Mouse (Mus musculus): ENCODE measurements around the gene Stpg2. TPM values are rescaled to one million over a fixed set of nuclear protein-coding genes. Genes with fewer than 3 reads are reported as not detected.
"Not testable (repeated sequence)": the region's sequence is repeated elsewhere in the genome, so short reads cannot be mapped to it uniquely, and the experiment has no call there.

Gene Stpg2
- total RNA-seq, 2 experiments from 2014 or later: 0.23 TPM; not detected in 1

GRCm38 (mm10) chr3:139676723-139677122 lies 471.2 kb downstream of the Stpg2 start:
- no peak for DNase-seq (ENCODE audit: low spot score in 2 of 2)
- intact Hi-C loops (cut with DNase I): no loop called here

DNA sequence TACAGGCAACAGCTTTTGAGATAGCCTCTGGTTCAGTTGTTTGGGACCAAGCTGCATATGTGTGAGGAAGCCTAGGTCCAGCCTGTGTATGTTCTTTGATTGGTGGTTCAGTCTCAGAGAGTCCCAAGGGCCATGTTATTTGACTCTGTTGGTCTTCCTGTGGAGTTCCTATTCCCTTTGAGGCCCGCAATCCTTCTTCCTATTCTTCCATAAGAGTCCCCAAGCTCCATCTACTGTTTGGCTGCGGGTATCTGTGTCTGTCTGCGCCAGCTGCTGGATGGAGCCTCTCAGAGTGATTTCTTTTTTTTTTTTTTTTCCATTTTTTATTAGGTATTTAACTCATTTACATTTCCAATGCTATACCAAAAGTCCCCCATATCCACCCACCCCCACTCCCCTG lies 498.7 kb downstream of the Stpg2 start:
- intact Hi-C loops (cut with DNase I); DNase-seq (ENCODE audit: low spot score in 2 of 2): not testable (repeated sequence)

DNA sequence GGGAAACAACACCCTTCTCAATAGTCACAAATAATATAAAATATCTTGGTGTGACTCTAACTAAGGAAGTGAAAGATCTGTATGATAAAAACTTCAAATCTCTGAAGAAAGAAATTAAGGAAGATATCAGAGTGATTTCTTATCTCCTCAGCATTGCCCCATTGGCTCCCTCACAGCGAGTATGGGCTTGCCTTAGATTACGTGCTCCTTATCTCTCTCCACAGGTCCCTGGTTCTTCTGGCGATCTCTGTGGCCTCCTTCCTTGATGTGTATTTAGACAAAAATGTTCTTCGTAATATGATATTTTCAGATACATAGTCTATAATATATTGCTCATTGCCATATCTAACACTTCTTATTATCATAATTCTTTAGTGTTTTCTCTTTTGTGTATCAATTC lies 501.9 kb downstream of the Stpg2 start:
- DNase-seq (ENCODE audit: low spot score in 2 of 2); intact Hi-C loops (cut with DNase I): not testable (repeated sequence)

- intact Hi-C loops (cut with DNase I): no loop called here
- peak in 1 of 2 experiments; percentile 33 for DNase-seq (ENCODE audit: low spot score in 2 of 2)
Measured at GRCm38 (mm10) chr3:139709794-139710193, 504.3 kb downstream of the Stpg2 start.

GRCm38 (mm10) chr3:139728751-139729150 lies 523.3 kb downstream of the Stpg2 start:
- intact Hi-C loops (cut with DNase I): no loop called here
- DNase-seq (ENCODE audit: low spot score in 2 of 2): no peak

- no peak for DNase-seq (ENCODE audit: low spot score in 2 of 2)
- intact Hi-C loops (cut with DNase I): no loop called here
Measured at GRCm38 (mm10) chr3:139729248-139729647, 523.8 kb downstream of the Stpg2 start.

- intact Hi-C loops (cut with DNase I): no loop called here
- peak in 1 of 2 experiments; percentile 9 for DNase-seq (ENCODE audit: low spot score in 2 of 2)
Measured at GRCm38 (mm10) chr3:139733156-139733555, 527.7 kb downstream of the Stpg2 start.

DNA sequence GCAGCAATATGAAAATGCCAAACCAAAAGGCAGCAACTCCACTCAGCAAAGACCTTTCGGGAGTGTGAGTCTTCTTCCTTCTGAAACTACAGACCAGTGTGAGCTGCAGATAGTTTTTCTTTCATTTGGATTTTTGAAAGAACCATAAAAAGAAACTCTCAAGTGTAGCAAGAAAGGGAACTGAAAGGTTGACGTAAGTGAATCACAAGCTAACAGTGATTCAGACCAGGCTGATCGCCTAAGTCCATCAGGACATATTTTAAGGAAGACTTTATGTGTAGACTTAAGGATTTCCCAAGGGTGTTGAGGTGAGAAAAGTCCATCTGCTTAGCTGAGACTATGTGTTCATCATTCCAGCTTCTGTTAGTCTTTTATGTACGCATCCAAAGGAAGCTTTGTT lies 533.9 kb downstream of the Stpg2 start:
- DNase-seq (ENCODE audit: low spot score in 2 of 2): peak in 1 of 2 experiments; percentile 6

More for the DNA sequence above, 533.9 kb downstream of the Stpg2 start:
- intact Hi-C loops (cut with DNase I): no loop called here

Other genes with a start within 250 kb of the Stpg2 start
- 100 to 1,000 TPM; 260 to 270 TPM for gene Rap1gds1, start 130.5 kb upstream of the Stpg2 start, total RNA-seq (2021)